Mouse (Mus musculus): ENCODE measurements at regions not wholly inside any gene's neighbourhood (a gene's known extent, or its start where the extent isn't known, plus 50 kb on each side); places are given as distances from the start of the nearest gene placed in this dataset.

DNA sequence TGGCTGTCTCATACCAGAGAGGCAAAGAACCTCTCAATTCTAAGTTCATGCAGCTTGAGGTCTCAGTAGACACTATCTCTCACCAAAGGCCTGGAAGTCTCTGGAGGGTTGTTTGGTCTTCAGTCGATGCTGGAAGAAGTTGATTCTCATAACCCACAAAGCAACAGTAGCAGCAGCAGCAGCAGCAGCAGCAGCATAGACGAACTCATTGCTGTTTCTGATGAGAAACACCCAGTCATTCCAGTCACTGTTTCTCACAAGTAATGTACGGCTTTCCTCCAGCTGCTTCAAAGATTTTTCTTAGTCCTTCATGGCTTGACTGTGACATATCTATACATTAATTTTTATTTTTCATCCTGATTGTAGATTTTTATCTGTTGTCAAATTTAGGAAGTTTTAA, 298.1 kb upstream of the Hnrnpa3 start:
- Histone ChIP-seq H3K4me3 (ENCODE audit: low read depth, low read length) (no peak overlapping the region), H3K9me3 (replicated peaks; ENCODE audit: control insufficient read depth, insufficient read depth, low read length, poor library complexity, severe bottlenecking) (no peaks in the 10 kb centered on the region)

DNA sequence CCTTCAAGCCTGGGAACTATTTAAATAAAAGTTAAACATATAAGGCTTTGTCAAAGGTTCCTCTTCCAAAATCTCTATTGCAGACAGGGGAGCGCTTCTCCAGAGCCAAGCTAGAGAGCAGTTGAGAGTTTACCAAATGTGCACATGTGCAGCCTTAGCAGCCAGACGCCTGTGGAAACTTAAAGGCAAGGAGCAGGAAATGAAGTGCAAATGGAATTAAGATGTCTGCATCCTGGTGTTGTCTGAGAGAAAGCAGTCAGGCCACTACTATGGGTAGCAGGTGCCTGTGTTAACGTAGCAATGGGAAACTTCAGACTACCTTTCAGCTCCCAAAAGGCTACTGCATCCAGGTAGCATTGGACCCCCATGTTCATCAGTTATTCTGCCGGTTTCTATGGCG, 282.4 kb upstream of the Hnrnpa3 start:
- H3K9ac ChIP-seq (ENCODE audit: low read depth, poor library complexity, severe bottlenecking): no peak overlapping the region
- no peak overlapping the region for H3K27ac ChIP-seq (ENCODE audit: insufficient read depth, low read length)
- no peak overlapping the region for H3K4me3 ChIP-seq (ENCODE audit: low read depth, low read length)
- no peaks in the 10 kb centered on the region for H3K9me3 ChIP-seq (replicated peaks; ENCODE audit: control insufficient read depth, insufficient read depth, low read length, poor library complexity, severe bottlenecking)
- H3K27me3 ChIP-seq (ENCODE audit: control insufficient read depth, insufficient read depth, low read length, poor library complexity, severe bottlenecking): no peaks in the 10 kb centered on the region
- no peaks in the 10 kb centered on the region for H3K36me3 ChIP-seq (ENCODE audit: control insufficient read depth, insufficient read depth, low read length, poor library complexity, severe bottlenecking)
- no peak for TF ChIP-seq POLR2A (IDR thresholded peaks at IDR 0.05; ENCODE audit: insufficient read depth, low read length)
- TF ChIP-seq CTCF (IDR thresholded peaks at IDR 0.05; ENCODE audit: low read depth, low read length): no peak
- no peak for TF ChIP-seq EP300 (IDR thresholded peaks at IDR 0.05; ENCODE audit: insufficient read depth, low read depth, low read length)
- H3K4me1 ChIP-seq (ENCODE audit: control insufficient read depth, insufficient read depth, low read length): no peaks in the 10 kb centered on the region

More for the DNA sequence above, 298.1 kb upstream of the Hnrnpa3 start:
- H3K27ac ChIP-seq (ENCODE audit: insufficient read depth, low read length): no peak overlapping the region
- TF ChIP-seq POLR2A (IDR thresholded peaks at IDR 0.05; ENCODE audit: insufficient read depth, low read length) (no peak), CTCF (IDR thresholded peaks at IDR 0.05; ENCODE audit: low read depth, low read length) (no peak), EP300 (IDR thresholded peaks at IDR 0.05; ENCODE audit: insufficient read depth, low read depth, low read length) (no peak)
- no peaks in the 10 kb centered on the region for H3K4me1 ChIP-seq (ENCODE audit: control insufficient read depth, insufficient read depth, low read length)
- H3K27me3 ChIP-seq (ENCODE audit: control insufficient read depth, insufficient read depth, low read length, poor library complexity, severe bottlenecking): peaks cover 1% of the 10 kb centered on the region; the same call in 1 of the 2 replicates
- no peaks in the 10 kb centered on the region for H3K36me3 ChIP-seq (ENCODE audit: control insufficient read depth, insufficient read depth, low read length, poor library complexity, severe bottlenecking)
- H3K9ac ChIP-seq (ENCODE audit: low read depth, poor library complexity, severe bottlenecking): no peak overlapping the region

DNA sequence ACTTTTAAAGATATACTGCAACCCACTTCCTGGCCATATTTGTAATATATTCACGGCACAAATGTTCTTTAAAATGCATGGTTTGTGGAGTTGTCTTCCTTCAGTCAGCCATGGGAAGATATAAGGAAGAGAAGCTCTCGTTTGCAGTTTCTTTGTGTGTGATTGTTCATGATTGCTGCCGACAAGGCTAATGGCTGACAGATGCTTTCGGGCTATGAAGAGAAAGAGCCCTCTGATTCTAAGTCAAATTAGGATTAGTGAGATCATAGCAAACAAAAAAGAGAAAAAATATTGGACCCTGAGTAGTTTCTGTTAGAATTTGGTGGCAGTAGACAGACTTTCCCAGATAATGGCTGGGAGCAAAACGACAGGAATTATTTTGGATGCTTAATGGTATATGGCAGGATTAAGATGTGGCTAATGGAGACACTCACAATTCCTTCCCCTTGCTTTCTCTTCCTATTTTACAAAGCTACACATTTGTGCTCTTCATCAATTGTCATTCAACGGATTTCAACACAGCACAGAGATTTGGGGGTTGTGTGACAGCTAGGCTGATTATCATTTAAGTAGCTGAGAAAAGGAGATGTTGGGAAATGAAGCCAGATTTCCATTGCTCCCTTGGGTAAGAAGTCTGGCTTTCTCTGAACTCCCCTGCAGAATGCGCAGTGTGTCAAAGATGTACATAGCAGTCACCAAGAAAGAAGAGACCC, 273.4 kb upstream of the Hnrnpa3 start:
- TF ChIP-seq CTCF (IDR thresholded peaks at IDR 0.05; ENCODE audit: low read depth, low read length): no peak
- no peak for TF ChIP-seq POLR2A (IDR thresholded peaks at IDR 0.05; ENCODE audit: insufficient read depth, low read length)
- TF ChIP-seq EP300 (IDR thresholded peaks at IDR 0.05; ENCODE audit: insufficient read depth, low read depth, low read length): no peak
- H3K27ac ChIP-seq (ENCODE audit: insufficient read depth, low read length): no peak overlapping the region
- H3K9ac ChIP-seq (ENCODE audit: low read depth, poor library complexity, severe bottlenecking): no peak overlapping the region
- no peaks in the 10 kb centered on the region; the same call in 1 of the 2 replicates for H3K27me3 ChIP-seq (ENCODE audit: control insufficient read depth, insufficient read depth, low read length, poor library complexity, severe bottlenecking)
- no peaks in the 10 kb centered on the region for H3K9me3 ChIP-seq (replicated peaks; ENCODE audit: control insufficient read depth, insufficient read depth, low read length, poor library complexity, severe bottlenecking)
- no peaks in the 10 kb centered on the region for H3K36me3 ChIP-seq (ENCODE audit: control insufficient read depth, insufficient read depth, low read length, poor library complexity, severe bottlenecking)
- H3K4me3 ChIP-seq (ENCODE audit: low read depth, low read length): no peak overlapping the region
- H3K4me1 ChIP-seq (ENCODE audit: control insufficient read depth, insufficient read depth, low read length): no peaks in the 10 kb centered on the region

DNA sequence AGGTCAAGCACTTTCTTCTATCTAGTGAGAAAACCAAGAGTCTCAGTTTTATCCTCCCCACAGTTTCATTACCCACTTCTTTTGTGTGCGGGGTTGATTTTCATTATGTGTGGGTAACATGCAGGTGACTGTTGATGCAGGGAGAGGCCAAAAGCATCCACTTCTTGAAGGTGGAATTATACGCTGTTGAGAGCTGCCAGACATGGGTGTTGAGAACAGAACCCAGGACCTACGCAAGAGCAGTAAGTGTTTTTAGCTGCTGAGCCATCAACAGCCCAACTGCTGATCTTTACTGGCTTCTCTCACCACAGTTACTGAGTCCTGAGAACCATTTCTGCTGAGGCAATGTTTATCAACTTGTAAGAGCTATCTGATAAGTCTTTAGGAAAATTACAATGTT, 272.4 kb upstream of the Hnrnpa3 start:
- TF ChIP-seq CTCF (IDR thresholded peaks at IDR 0.05; ENCODE audit: low read depth, low read length) (no peak), EP300 (IDR thresholded peaks at IDR 0.05; ENCODE audit: insufficient read depth, low read depth, low read length) (no peak), POLR2A (IDR thresholded peaks at IDR 0.05; ENCODE audit: insufficient read depth, low read length) (no peak)
- H3K27me3 ChIP-seq (ENCODE audit: control insufficient read depth, insufficient read depth, low read length, poor library complexity, severe bottlenecking): no peaks in the 10 kb centered on the region; the same call in 1 of the 2 replicates
- H3K36me3 ChIP-seq (ENCODE audit: control insufficient read depth, insufficient read depth, low read length, poor library complexity, severe bottlenecking): no peaks in the 10 kb centered on the region
- no peaks in the 10 kb centered on the region for H3K9me3 ChIP-seq (replicated peaks; ENCODE audit: control insufficient read depth, insufficient read depth, low read length, poor library complexity, severe bottlenecking)
- H3K4me1 ChIP-seq (ENCODE audit: control insufficient read depth, insufficient read depth, low read length): no peaks in the 10 kb centered on the region
- no peak overlapping the region for H3K4me3 ChIP-seq (ENCODE audit: low read depth, low read length)
- no peak overlapping the region for H3K9ac ChIP-seq (ENCODE audit: low read depth, poor library complexity, severe bottlenecking)
- no peak overlapping the region for H3K27ac ChIP-seq (ENCODE audit: insufficient read depth, low read length)

DNA sequence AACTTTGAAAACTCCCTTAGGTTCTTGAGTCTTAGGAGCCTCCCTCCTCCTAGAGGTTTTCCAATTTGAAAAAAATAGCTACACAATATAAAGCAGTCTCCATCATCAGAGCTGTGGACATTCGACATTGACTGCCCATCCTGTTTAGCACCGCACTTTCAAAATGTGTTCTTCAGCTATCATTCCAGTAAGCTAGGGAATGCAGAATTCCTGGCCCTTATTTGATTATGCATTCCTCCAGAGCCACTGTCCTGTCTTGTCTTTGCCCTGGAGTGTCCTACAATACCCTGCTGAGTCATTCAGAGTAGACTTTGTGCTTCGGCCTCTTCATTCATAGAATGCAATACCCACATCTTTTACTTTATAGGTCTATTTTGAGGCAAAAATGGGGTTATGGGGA, 267.0 kb upstream of the Hnrnpa3 start:
- Histone ChIP-seq H3K4me3 (ENCODE audit: low read depth, low read length) (no peak overlapping the region), H3K9ac (ENCODE audit: low read depth, poor library complexity, severe bottlenecking) (no peak overlapping the region), H3K36me3 (ENCODE audit: control insufficient read depth, insufficient read depth, low read length, poor library complexity, severe bottlenecking) (no peaks in the 10 kb centered on the region), H3K27me3 (ENCODE audit: control insufficient read depth, insufficient read depth, low read length, poor library complexity, severe bottlenecking) (no peaks in the 10 kb centered on the region), H3K4me1 (ENCODE audit: control insufficient read depth, insufficient read depth, low read length) (no peaks in the 10 kb centered on the region), H3K27ac (ENCODE audit: insufficient read depth, low read length) (no peak overlapping the region), H3K9me3 (replicated peaks; ENCODE audit: control insufficient read depth, insufficient read depth, low read length, poor library complexity, severe bottlenecking) (no peaks in the 10 kb centered on the region)
- no peak for TF ChIP-seq CTCF (IDR thresholded peaks at IDR 0.05; ENCODE audit: low read depth, low read length)
- TF ChIP-seq EP300 (IDR thresholded peaks at IDR 0.05; ENCODE audit: insufficient read depth, low read depth, low read length): no peak
- TF ChIP-seq POLR2A (IDR thresholded peaks at IDR 0.05; ENCODE audit: insufficient read depth, low read length): no peak

DNA sequence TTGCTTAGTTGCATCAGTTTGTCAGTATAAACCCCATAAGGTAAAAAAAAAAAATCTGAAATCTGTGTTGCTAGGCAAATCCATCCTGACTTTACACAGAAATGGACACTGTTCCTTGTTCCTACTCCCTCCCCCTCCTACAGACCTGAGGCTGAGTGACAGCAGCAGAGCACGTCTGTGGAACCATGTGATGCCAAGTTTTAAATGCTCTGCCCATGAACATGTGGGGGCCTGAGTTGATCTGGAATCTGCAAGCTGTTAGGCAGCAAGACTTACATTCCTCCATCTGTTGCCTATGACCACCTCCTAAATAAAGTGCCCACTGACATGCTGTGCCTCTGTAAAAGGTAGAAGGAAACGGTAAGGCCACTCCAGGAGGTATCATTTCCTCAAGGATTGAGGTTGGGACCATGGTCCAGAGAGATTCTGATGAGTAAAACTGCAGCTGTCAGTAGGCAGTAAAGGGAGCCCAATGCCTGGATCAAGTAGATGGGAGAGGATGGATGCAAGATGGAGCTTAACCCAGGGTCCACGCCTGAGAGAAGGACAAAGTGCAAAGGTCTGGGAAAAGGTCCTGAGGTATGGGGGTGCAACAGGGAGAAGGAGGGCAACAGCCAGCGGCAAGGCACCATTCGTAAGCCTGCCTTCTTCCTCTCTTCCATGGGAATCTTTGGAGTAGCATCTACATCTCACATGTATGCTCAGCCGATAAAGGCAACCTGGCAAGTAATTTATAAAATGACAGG, 264.0 kb upstream of the Hnrnpa3 start:
- TF ChIP-seq POLR2A (IDR thresholded peaks at IDR 0.05; ENCODE audit: insufficient read depth, low read length) (no peak), EP300 (IDR thresholded peaks at IDR 0.05; ENCODE audit: insufficient read depth, low read depth, low read length) (no peak), CTCF (IDR thresholded peaks at IDR 0.05; ENCODE audit: low read depth, low read length) (no peak)
- H3K27ac ChIP-seq (ENCODE audit: insufficient read depth, low read length): no peak overlapping the region
- no peaks in the 10 kb centered on the region for H3K27me3 ChIP-seq (ENCODE audit: control insufficient read depth, insufficient read depth, low read length, poor library complexity, severe bottlenecking)

More for the DNA sequence above, 264.0 kb upstream of the Hnrnpa3 start:
- Histone ChIP-seq H3K9me3 (replicated peaks; ENCODE audit: control insufficient read depth, insufficient read depth, low read length, poor library complexity, severe bottlenecking) (no peaks in the 10 kb centered on the region), H3K9ac (ENCODE audit: low read depth, poor library complexity, severe bottlenecking) (no peak overlapping the region), H3K4me1 (ENCODE audit: control insufficient read depth, insufficient read depth, low read length) (no peaks in the 10 kb centered on the region), H3K36me3 (ENCODE audit: control insufficient read depth, insufficient read depth, low read length, poor library complexity, severe bottlenecking) (no peaks in the 10 kb centered on the region), H3K4me3 (ENCODE audit: low read depth, low read length) (no peak overlapping the region)
